Mouse (Mus musculus) limb, embryonic 14.5 days (tissue): ENCODE measurements around the gene Tns1. TPM values are rescaled to one million over a fixed set of nuclear protein-coding genes. Genes with fewer than 3 reads are reported as not detected.

Experiments used
- ATAC-seq: fragments of 200-750 bp; cut with Nextera tagmentation; 2 replicates; pipeline ENCODE4 v1.8.0; 2017; ENCODE audit warnings: low read depth, moderate number of reproducible peaks, moderate TSS enrichment; ENCODE audit not compliant: low FRiP score
- DNase-seq: peaks from one replicate; pipeline ENCODE4 v3.0.0-alpha.2; 2015; ENCODE audit warnings: low spot score
- H3K27ac ChIP-seq: fragments of 300-500 bp; sonication (generic); replicated peaks from 2 replicates; pipeline ENCODE4 v1.5.1; 2014; ENCODE audit warnings: low read depth, mild to moderate bottlenecking, low read length, moderate library complexity, mixed read lengths
- H3K27me3 ChIP-seq: fragments of 300-500 bp; sonication (generic); 2 replicates; pipeline ENCODE4 v1.6.1; 2014; ENCODE audit warnings: low read length, mixed read lengths; ENCODE audit not compliant: control insufficient read depth, insufficient read depth
- H3K36me3 ChIP-seq: fragments of 300-500 bp; sonication (generic); 2 replicates; pipeline ENCODE4 v1.6.1; 2014; ENCODE audit warnings: mild to moderate bottlenecking, low read length, moderate library complexity, mixed read lengths; ENCODE audit not compliant: control insufficient read depth, insufficient read depth
- H3K4me1 ChIP-seq: fragments of 300-500 bp; sonication (generic); 2 replicates; pipeline ENCODE4 v1.6.1; 2014; ENCODE audit warnings: antibody characterized with exemption, low read length, mixed read lengths; ENCODE audit not compliant: control insufficient read depth, insufficient read depth
- H3K4me2 ChIP-seq: fragments of 300-500 bp; sonication (generic); replicated peaks from 2 replicates; pipeline ENCODE4 v1.6.1; 2014; ENCODE audit warnings: low read depth, mild to moderate bottlenecking, low read length, moderate library complexity; ENCODE audit not compliant: severe bottlenecking
- H3K4me3 ChIP-seq: fragments of 300-500 bp; sonication (generic); replicated peaks from 2 replicates; pipeline ENCODE4 v1.5.1; 2014; ENCODE audit warnings: low read length
- H3K9ac ChIP-seq: fragments of 300-500 bp; sonication (generic); 2 replicates; pipeline ENCODE4 v1.6.1; 2014; ENCODE audit warnings: mild to moderate bottlenecking, low read depth, low read length, moderate library complexity; ENCODE audit not compliant: severe bottlenecking
- H3K9me3 ChIP-seq: fragments of 300-500 bp; sonication (generic); 2 replicates; pipeline ENCODE4 v1.6.1; 2016; ENCODE audit warnings: low read length; ENCODE audit not compliant: control insufficient read depth
- POLR2A ChIP-seq: fragments of 200-500 bp; IDR thresholded peaks from 2 replicates; pipeline ENCODE4 v1.8.0; 2012; ENCODE audit warnings: inconsistent platforms, mild to moderate bottlenecking, moderate library complexity, borderline replicate concordance; ENCODE audit not compliant: insufficient read depth, insufficient read length; ENCODE audit errors: extremely low read depth
- WGBS: fragments of 180-500 bp; shearing (Covaris S2); extraction: QIAGEN DNeasy Blood & Tissue Kit; methylation state at CpG from one replicate; pipeline ENCODE4 v1.1.7; 2014; 5-methylcytosine and 5-hydroxymethylcytosine counted together
- polyA plus RNA-seq, 2 experiments: library from polyadenylated mRNA; depleted of rRNA in 1 of 2; stranded (reverse) in 1 of 2; unstranded in 1 of 2; fragments of >200 nt; fragmentation: Nextera tagmentation in 1 of 2; extraction: Ambion mirVana in 1 of 2; gene quantifications; 2 replicates each; pipeline versions ENCODE4 v1.2.1 to v1.2.3; 2012 to 2014

Gene Tns1
- polyA plus RNA-seq, 2 experiments: 38.0 to 51.3 TPM

DNA sequence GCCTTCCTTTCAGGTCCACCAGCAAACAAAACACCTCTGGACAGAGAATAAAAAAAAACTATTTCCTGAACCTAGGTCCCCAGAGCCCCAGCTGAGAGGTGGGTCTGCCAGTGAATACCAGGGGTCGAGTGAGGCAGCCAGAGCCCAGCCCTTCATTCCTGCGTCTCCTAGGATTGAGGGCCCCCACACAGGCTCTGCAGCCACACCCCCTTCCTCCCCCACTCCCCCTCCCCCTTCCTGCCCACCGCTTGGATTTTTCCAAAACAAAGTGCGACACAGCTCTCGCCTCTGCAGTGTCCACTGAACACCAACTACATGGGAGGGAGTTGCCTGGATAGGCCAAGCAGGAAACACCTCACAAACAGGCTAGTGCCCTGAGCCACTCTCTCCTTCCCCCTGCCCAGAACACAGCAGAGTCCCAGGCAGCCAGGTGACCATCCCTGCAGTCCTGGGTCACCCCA is 124.0 kb downstream of the Tns1 start:
- no peak overlapping the region for H3K9ac ChIP-seq
- H3K36me3 ChIP-seq: peaks cover 27% of the 10 kb centered on the region
- peak overlapping the region; percentile 72; the same call in 1 of the 2 replicates for H3K27ac ChIP-seq
- ATAC-seq (no peak), DNase-seq (no peak)
- H3K4me1 ChIP-seq: peaks cover 36% of the 10 kb centered on the region
- H3K27me3 ChIP-seq: no peaks in the 10 kb centered on the region
- H3K9me3 ChIP-seq: no peaks in the 10 kb centered on the region
- no peak overlapping the region for H3K4me3 ChIP-seq
- 6% methylated on average over 5 of the region's 5 CpGs for WGBS
- H3K4me2 ChIP-seq: 0 out of 2 replicates have a peak overlapping the region, but pooled peaks have one; percentile 4
- TF ChIP-seq POLR2A: no peak

DNA sequence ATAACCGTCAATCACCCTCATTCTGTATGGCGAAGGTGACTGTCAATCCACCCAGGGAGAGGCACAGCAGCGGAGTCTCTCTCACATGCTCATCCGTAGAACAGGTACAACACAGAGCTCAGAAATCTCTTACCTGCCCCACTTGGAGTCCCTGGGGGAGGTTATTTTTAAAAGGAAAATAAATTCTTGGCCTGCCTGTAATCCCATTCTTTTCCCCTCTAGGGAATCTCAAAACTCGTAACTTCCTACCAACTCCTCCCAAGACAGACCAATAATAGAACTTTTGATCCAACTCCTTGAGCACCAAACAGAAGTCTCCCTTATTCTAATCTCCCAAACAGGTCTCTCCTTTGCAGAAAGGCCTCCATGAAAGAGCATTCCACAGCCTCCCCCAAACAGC is 124.7 kb downstream of the Tns1 start:
- no peaks in the 10 kb centered on the region for H3K27me3 ChIP-seq
- H3K4me3 ChIP-seq: no peak overlapping the region
- 0 out of 2 replicates have a peak overlapping the region, but pooled peaks have one; percentile 4 for H3K4me2 ChIP-seq
- peaks cover 36% of the 10 kb centered on the region for H3K4me1 ChIP-seq
- no peak overlapping the region for H3K9ac ChIP-seq
- ATAC-seq (no peak), DNase-seq (no peak)
- 67% methylated on average over 5 of the region's 5 CpGs for WGBS
- H3K27ac ChIP-seq: peak overlapping the region; percentile 72
- H3K36me3 ChIP-seq: peaks cover 33% of the 10 kb centered on the region
- TF ChIP-seq POLR2A: no peak
- H3K9me3 ChIP-seq: no peaks in the 10 kb centered on the region

DNA sequence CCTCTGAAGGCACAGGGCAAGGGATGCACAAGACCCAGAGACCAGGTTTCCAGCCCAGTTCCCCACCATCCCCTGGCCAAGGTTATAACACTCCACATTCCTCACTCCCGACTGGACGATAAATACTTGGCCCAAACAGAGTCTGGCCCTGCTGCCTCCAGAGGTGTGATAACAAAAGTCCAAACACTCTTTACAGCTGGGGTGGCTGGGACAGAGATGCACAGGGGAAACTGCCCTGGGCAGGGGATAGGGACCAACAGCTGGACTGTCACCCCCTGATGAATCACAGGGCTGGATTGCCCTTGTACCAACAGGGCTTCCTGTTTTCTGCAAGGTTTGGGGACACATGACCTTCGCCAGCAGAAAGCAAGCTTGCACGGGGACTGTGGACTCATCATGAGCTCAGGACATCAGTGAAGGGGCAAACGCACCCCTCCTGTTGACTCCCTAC is 125.3 kb downstream of the Tns1 start:
- Histone ChIP-seq H3K4me2 (no peak overlapping the region), H3K36me3 (peaks cover 33% of the 10 kb centered on the region), H3K27ac (peak overlapping the region; percentile 72; the same call in 1 of the 2 replicates), H3K4me3 (no peak overlapping the region), H3K9me3 (no peaks in the 10 kb centered on the region), H3K27me3 (no peaks in the 10 kb centered on the region), H3K4me1 (peaks cover 39% of the 10 kb centered on the region), H3K9ac (peak overlapping the region; percentile 21; the same call in 1 of the 2 replicates)
- no peak for DNase-seq
- WGBS: 41% methylated on average over 5 of the region's 5 CpGs
- no peak for TF ChIP-seq POLR2A
- 0 out of 2 replicates have a peak, but pooled peaks have one; percentile 6 for ATAC-seq

DNA sequence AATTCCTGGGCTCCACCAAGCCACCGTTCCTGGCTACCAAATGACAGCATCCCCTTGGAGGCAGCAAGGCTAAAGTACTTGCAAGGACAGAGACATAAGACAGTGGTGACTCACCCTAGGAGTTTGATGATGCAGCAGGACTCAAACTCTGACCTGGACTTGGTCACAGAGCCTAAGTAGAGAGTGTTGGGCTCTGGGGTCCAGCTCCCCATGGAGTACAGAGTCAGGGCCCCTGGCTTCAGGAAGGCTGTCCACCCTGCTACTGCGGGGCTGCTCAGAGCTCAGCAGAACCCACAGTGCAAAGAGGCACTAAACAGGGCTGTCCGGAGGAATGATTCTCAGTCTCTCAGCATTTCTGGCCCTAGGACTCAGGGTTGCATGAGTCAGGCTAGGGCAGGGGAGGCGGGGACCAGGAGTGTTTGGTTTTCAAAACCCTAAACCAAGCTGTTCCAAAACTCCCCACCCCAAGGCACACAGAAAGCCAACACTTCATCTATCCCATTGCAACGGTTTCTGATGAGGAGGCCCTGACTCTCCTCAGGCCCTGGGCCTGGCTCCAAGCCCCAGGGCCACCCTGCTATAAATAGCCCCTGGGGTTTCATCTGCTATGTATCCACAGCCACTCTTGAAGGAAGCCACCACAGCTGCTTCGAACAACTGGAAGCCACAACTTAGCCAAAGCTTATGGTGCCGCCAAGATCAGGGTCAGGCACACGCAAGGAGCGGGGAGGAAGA is 126.0 kb downstream of the Tns1 start:
- Histone ChIP-seq H3K4me3 (no peak overlapping the region), H3K4me2 (no peak overlapping the region), H3K9ac (peak overlapping the region; percentile 21; the same call in 1 of the 2 replicates), H3K36me3 (peaks cover 39% of the 10 kb centered on the region), H3K9me3 (no peaks in the 10 kb centered on the region), H3K4me1 (peaks cover 39% of the 10 kb centered on the region), H3K27ac (peak overlapping the region; percentile 72), H3K27me3 (no peaks in the 10 kb centered on the region)
- ATAC-seq (peak; percentile 34; the same call in 1 of the 2 replicates), DNase-seq (peak; percentile 36)
- no peak for TF ChIP-seq POLR2A
- WGBS: 56% methylated on average over 9 of the region's 9 CpGs

DNA sequence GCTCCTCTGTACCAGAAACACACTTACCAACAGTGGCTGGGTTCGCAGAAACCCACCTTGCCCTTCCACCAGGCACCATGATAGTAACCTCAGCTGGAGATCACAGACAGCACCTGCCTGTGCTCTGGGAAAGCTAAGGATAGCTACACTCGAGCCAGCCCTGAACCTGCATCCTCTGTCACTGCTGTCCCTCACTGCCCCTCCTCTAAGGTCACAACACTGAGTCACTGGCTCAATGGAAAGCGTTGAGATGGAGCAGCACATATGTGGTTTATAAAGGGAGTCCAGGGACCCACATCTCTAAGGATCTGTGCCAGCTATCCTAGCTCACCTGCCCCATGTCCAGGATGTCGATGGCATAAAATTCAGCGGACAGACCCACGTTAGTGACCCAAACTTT is 126.9 kb downstream of the Tns1 start:
- no peak for TF ChIP-seq POLR2A
- H3K9me3 ChIP-seq: no peaks in the 10 kb centered on the region
- no peak overlapping the region for H3K9ac ChIP-seq
- no peak overlapping the region for H3K4me3 ChIP-seq
- no peak overlapping the region for H3K27ac ChIP-seq
- no peak overlapping the region for H3K4me2 ChIP-seq
- WGBS: 84% methylated on average over 6 of the region's 6 CpGs
- peaks cover 46% of the 10 kb centered on the region for H3K36me3 ChIP-seq
- DNase-seq (no peak), ATAC-seq (no peak)
- H3K4me1 ChIP-seq: peaks cover 39% of the 10 kb centered on the region
- H3K27me3 ChIP-seq: no peaks in the 10 kb centered on the region
